Mouse (Mus musculus): Measurements from ENCODE around the gene Pparg.

GRCm38 (mm10) chr6:115466601-115467000 is 105.8 kb downstream of the Pparg start:
- TF ChIP-seq CTCF (IDR thresholded peaks at IDR 0.05; ENCODE audit: low read depth) (no peak), EP300 (IDR thresholded peaks at IDR 0.05; ENCODE audit: low read depth) (no peak)
